Mouse (Mus musculus) left cerebral cortex, adult 9 months (tissue): ENCODE data around the gene Cd2.

ENCODE experiments used
- DNase-seq, 2 experiments: peaks; one replicate each; pipeline ENCODE4 v3.0.0; 2022; ENCODE audit warnings: low spot score in 2 of 2

Gene Cd2

GRCm38 (mm10) chr3:101275636-101276300 is 12.0 kb downstream of the Cd2 start:
- no peak for DNase-seq

- DNase-seq: no peak
These were observed 12.9 kb downstream of the Cd2 start for GRCm38 (mm10) chr3:101274794-101275193.

- peak in 1 of 2 experiments; percentile 34 for DNase-seq
These were observed 13.5 kb downstream of the Cd2 start for GRCm38 (mm10) chr3:101274041-101274770.

- no peak for DNase-seq
These were observed 15.6 kb downstream of the Cd2 start for GRCm38 (mm10) chr3:101272166-101272565.

- DNase-seq: no peak
These were observed 16.9 kb downstream of the Cd2 start for GRCm38 (mm10) chr3:101270833-101271232.

GRCm38 (mm10) chr3:101268361-101268760 is 19.4 kb downstream of the Cd2 start:
- DNase-seq: no peak

- DNase-seq: no peak
These were observed 22.1 kb downstream of the Cd2 start for GRCm38 (mm10) chr3:101265561-101266091.

- DNase-seq: no peak
These were observed 28.8 kb downstream of the Cd2 start for GRCm38 (mm10) chr3:101258976-101259375.

GRCm38 (mm10) chr3:101256090-101256489 is 31.6 kb downstream of the Cd2 start:
- no peak for DNase-seq

- no peak for DNase-seq
These were observed 35.6 kb downstream of the Cd2 start for GRCm38 (mm10) chr3:101252141-101252540.

GRCm38 (mm10) chr3:101249846-101250245 is 37.9 kb downstream of the Cd2 start:
- peak in 1 of 2 experiments; percentile 45 for DNase-seq

- no peak for DNase-seq
These were observed 42.5 kb downstream of the Cd2 start for GRCm38 (mm10) chr3:101245212-101245611.

- no peak for DNase-seq
These were observed 44.7 kb downstream of the Cd2 start for GRCm38 (mm10) chr3:101243002-101243401.

- no peak for DNase-seq
These were observed 45.9 kb downstream of the Cd2 start for GRCm38 (mm10) chr3:101241866-101242265.

- no peak for DNase-seq
These were observed 46.9 kb downstream of the Cd2 start for GRCm38 (mm10) chr3:101240859-101241258.

- DNase-seq: no peak
These were observed 48.5 kb downstream of the Cd2 start for GRCm38 (mm10) chr3:101239236-101239635.

GRCm38 (mm10) chr3:101238695-101239094 is 49.0 kb downstream of the Cd2 start:
- no peak for DNase-seq

GRCm38 (mm10) chr3:101236995-101237808 is 50.5 kb downstream of the Cd2 start:
- DNase-seq: no peak

- DNase-seq: no peak
These were observed 51.5 kb downstream of the Cd2 start for GRCm38 (mm10) chr3:101236261-101236660.

GRCm38 (mm10) chr3:101235321-101235720 is 52.4 kb downstream of the Cd2 start:
- DNase-seq: no peak

GRCm38 (mm10) chr3:101233424-101233823 is 54.3 kb downstream of the Cd2 start:
- DNase-seq: no peak

GRCm38 (mm10) chr3:101232570-101232969 is 55.2 kb downstream of the Cd2 start:
- DNase-seq: no peak
